Mouse (Mus musculus) cortical plate, adult 2 months (tissue): ENCODE data around the gene Nek11.

Source experiments
- CTCF ChIP-seq: fragments of 200-500 bp; IDR thresholded peaks from 2 replicates; pipeline ENCODE4 v1.5.1; 2011; ENCODE audit warnings: mild to moderate bottlenecking, control low read depth, low read length; ENCODE audit not compliant: insufficient read depth; ENCODE audit errors: extremely low read depth
- POLR2A ChIP-seq: fragments of 200-500 bp; IDR thresholded peaks from 2 replicates; pipeline ENCODE4 v1.6.1; 2011; ENCODE audit warnings: mild to moderate bottlenecking, low read length, control low read depth; ENCODE audit not compliant: insufficient read depth; ENCODE audit errors: extremely low read depth

DNA sequence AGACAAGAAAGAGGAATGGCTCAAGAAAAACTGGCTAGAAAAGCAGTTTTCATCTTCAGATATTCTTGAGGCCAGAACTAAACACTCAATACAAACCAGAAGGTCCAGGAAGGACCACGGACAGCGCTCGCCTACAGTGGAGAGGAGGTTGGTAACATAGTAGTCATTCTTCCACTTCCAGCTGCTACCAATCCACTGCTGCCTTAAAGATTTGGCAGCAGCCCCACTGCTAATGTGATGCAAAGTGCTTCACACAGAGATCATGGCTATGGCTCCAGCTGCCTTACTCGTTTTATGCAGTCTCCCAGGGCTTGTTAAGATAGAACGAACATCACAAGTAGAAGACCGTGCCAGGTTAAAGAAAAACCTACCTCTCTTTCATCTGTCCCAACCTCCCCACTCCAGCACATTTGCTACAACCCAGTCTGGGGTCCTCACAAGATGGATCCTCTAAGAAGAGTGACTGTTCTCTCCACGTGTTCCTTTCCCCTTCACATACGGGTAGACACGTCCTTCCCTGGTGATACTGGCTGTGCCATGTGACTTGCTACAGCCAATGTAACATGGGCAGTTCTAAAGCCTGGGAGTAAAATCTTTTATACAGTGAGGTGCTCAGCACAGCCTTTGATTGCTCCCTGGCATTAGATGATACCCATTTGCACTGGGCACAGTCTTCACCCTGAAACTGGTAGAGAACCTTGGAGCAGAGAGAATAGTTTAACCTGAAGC, 85.6 kb downstream of the Nek11 start:
- no peak for TF ChIP-seq CTCF
- no peak for TF ChIP-seq POLR2A
